Mouse (Mus musculus) forebrain, embryonic 11.5 days (tissue): ENCODE measurements around the gene Frmd3. TPM values are rescaled to one million over a fixed set of nuclear protein-coding genes. Genes with fewer than 3 reads are reported as not detected.

Source experiments
- ATAC-seq: fragments of 200-750 bp; cut with Nextera tagmentation; replicated peaks from 2 replicates; pipeline ENCODE4 v1.8.0; 2017; ENCODE audit warnings: moderate TSS enrichment; ENCODE audit not compliant: low FRiP score
- DNase-seq: peaks from one replicate; pipeline ENCODE4 v3.0.0-alpha.2; 2017; ENCODE audit warnings: low spot score
- H3K27ac ChIP-seq: fragments of 300-500 bp; sonication (generic); 2 replicates; pipeline ENCODE4 v1.5.1; 2014; ENCODE audit warnings: low read depth, low read length
- H3K27me3 ChIP-seq: fragments of 300-500 bp; sonication (generic); 2 replicates; pipeline ENCODE4 v1.6.1; 2014; ENCODE audit warnings: mild to moderate bottlenecking, low read length, mixed read lengths; ENCODE audit not compliant: control insufficient read depth, insufficient read depth
- H3K36me3 ChIP-seq: fragments of 300-500 bp; sonication (generic); 2 replicates; pipeline ENCODE4 v1.6.1; 2014; ENCODE audit warnings: mild to moderate bottlenecking, low read length, moderate library complexity, mixed read lengths; ENCODE audit not compliant: control insufficient read depth, insufficient read depth
- H3K4me1 ChIP-seq: fragments of 300-500 bp; sonication (generic); replicated peaks from 2 replicates; pipeline ENCODE4 v1.6.1; 2014; ENCODE audit warnings: low read length, mixed read lengths; ENCODE audit not compliant: control insufficient read depth, insufficient read depth
- H3K4me2 ChIP-seq: fragments of 300-500 bp; sonication (generic); 2 replicates; pipeline ENCODE4 v1.6.1; 2014; ENCODE audit warnings: low read depth, mild to moderate bottlenecking, low read length, moderate library complexity, mixed read lengths; ENCODE audit not compliant: severe bottlenecking
- H3K4me3 ChIP-seq: fragments of 300-500 bp; sonication (generic); 2 replicates; pipeline ENCODE4 v1.5.1; 2014; ENCODE audit warnings: low read depth, low read length
- H3K9ac ChIP-seq: fragments of 300-500 bp; sonication (generic); 2 replicates; pipeline ENCODE4 v1.6.1; 2014; ENCODE audit warnings: low read length
- H3K9me3 ChIP-seq: fragments of 300-500 bp; sonication (generic); 2 replicates; pipeline ENCODE4 v1.6.1; 2016; ENCODE audit warnings: low read length, mixed read lengths; ENCODE audit not compliant: control insufficient read depth
- WGBS: fragments of 180-500 bp; shearing (Covaris S2); extraction: QIAGEN DNeasy Blood & Tissue Kit; methylation state at CpG from one replicate; pipeline ENCODE4 v1.1.7; 2014; 5-methylcytosine and 5-hydroxymethylcytosine counted together
- polyA plus RNA-seq: library from polyadenylated mRNA; unstranded; fragments of >200 nt; fragmentation: Nextera tagmentation; extraction: Ambion mirVana; gene quantifications from 2 replicates; pipeline ENCODE4 v1.2.1, GENCODE M21; 2014

The Frmd3 gene
- polyA plus RNA-seq, 1 experiment from 2014 or later, result 2.5 TPM

DNA sequence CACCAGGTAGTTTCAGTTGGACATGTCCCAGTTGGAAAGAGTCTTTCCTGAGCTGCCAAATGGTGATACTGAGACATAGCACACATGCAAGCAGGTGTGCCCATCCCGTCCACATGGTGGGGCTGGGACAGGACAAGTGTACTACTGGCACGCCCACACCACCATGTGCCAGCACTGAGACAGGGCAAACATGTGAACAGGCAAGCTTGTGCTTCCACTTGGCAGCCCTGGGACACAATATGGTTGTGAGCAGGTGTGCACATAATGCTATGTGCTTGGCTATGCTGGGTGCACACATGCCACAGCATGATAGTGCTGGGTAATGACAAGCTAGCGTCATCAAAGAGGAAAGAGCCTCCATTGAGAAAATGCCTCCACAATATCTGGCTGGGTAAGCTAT, 220.3 kb downstream of the Frmd3 start:
- H3K9me3 ChIP-seq, result no peaks in the 10 kb centered on the region
- no peaks in the 10 kb centered on the region for H3K4me1 ChIP-seq
- no peak overlapping the region for H3K4me2 ChIP-seq
- no peaks in the 10 kb centered on the region for H3K36me3 ChIP-seq
- H3K9ac ChIP-seq, result no peak overlapping the region
- DNase-seq (no peak), ATAC-seq (no peak)
- no peak overlapping the region for H3K27ac ChIP-seq
- H3K27me3 ChIP-seq, result no peaks in the 10 kb centered on the region
- 83% methylated on average over 3 of the region's 3 CpGs for WGBS
- no peak overlapping the region for H3K4me3 ChIP-seq

DNA sequence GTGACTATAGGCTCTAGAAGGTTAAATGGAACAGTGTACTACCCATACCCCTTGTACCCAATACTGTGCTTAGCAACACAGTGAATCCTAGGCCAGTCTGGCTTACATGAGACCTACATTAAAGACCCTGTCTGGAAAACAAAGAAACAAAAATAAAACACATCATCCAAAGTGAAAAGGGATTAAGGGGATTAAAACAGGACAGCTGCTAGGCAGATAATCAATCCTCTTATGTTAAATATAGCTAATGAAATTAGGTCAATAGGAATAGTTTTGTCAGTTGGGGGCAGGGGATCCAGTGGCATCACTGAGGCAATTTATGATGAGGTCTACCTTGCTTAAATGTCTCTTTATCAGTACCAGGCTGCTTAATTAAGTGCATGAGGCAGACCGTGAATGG, 228.9 kb downstream of the Frmd3 start, which contains the start of gene Kdm4c:
TSS of gene Kdm4c (plus strand) at position 322 of the 400 bp plus-strand sequence.
- Histone ChIP-seq H3K4me2 (no peak within 1 kb of the TSS), H3K4me3 (no peak within 1 kb of the TSS), H3K27me3 (no peaks in the 10 kb centered on the region), H3K4me1 (no peaks in the 10 kb centered on the region), H3K27ac (no peak within 1 kb of the TSS), H3K36me3 (no peaks in the 10 kb centered on the region), H3K9me3 (no peaks in the 10 kb centered on the region), H3K9ac (no peak within 1 kb of the TSS)
- no peak for ATAC-seq
- DNase-seq, result no peak
- WGBS, result 79% methylated on average over 1 of the region's 1 CpGs

Other genes starting within 250 kb of the Frmd3 start
- gene Rasef, start 222.4 kb upstream of the Frmd3 start, polyA plus RNA-seq, result 0.49 and 0.63 TPM in 2 replicates
- not detected in 2 replicates for gene Gm11758, start 137.2 kb upstream of the Frmd3 start, polyA plus RNA-seq
- not detected in 2 replicates for gene Gm11757, start 122.3 kb upstream of the Frmd3 start, polyA plus RNA-seq
- not detected in 2 replicates for gene Gm13871, start 107.5 kb upstream of the Frmd3 start, polyA plus RNA-seq
- not detected in 2 replicates for gene Gm11756, start 92.7 kb upstream of the Frmd3 start, polyA plus RNA-seq
- gene 2310002L09Rik, start 62.6 kb upstream of the Frmd3 start, polyA plus RNA-seq, result not detected in 2 replicates
- 13.4 and 14.3 TPM in 2 replicates for gene Kdm4c, start 229.1 kb downstream of the Frmd3 start, polyA plus RNA-seq